Mouse (Mus musculus): ENCODE measurements around the gene Lsm4. TPM values are rescaled to one million over a fixed set of nuclear protein-coding genes. Genes with fewer than 3 reads are reported as not detected.

The Lsm4 gene
- total and polyA plus RNA-seq, 3 experiments: 143 to 240 (median 168) TPM

- TF ChIP-seq ZNF384 (IDR thresholded peaks at IDR 0.05; ENCODE audit: low read depth, low read length) (no peak), ZMIZ1 (IDR thresholded peaks at IDR 0.05; ENCODE audit: low read depth, low read length) (0 out of 2 replicates have a peak, but pooled peaks have one; percentile 36), ZC3H11A (IDR thresholded peaks at IDR 0.05; ENCODE audit: low read depth, low read length) (no peak; the same call in 1 of the 2 replicates), CTCF (conservative IDR thresholded peaks at IDR 0.05 in 1 of 2, IDR thresholded peaks at IDR 0.05 in 1 of 2; ENCODE audit: low read depth in 2 of 2, low read length in 2 of 2) (peak; percentile 90 to 100), EP300 (IDR thresholded peaks at IDR 0.05; ENCODE audit: low read length) (peak; percentile 24; the same call in 1 of the 2 replicates), POLR2A (IDR thresholded peaks at IDR 0.05; ENCODE audit: low read depth, low read length) (no peak; the same call in 1 of the 2 replicates), CHD2 (IDR thresholded peaks at IDR 0.05; ENCODE audit: low read length) (no peak; the same call in 1 of the 2 replicates), UBTF (IDR thresholded peaks at IDR 0.05; ENCODE audit: low read depth, low read length) (no peak), USF1 (IDR thresholded peaks at IDR 0.05; ENCODE audit: low read depth, low read length) (no peak), MAFK (IDR thresholded peaks at IDR 0.05; ENCODE audit: insufficient replicate concordance, low read length) (no peak), SMC3 (IDR thresholded peaks at IDR 0.05; ENCODE audit: low read depth, low read length) (peak; percentile 97), MYC (IDR thresholded peaks at IDR 0.05; ENCODE audit: low read depth, low read length) (peak; percentile 87), ELF1 (IDR thresholded peaks at IDR 0.05; ENCODE audit: low read depth, low read length) (peak; percentile 65), TBP (conservative IDR thresholded peaks at IDR 0.05; ENCODE audit: low read depth, low read length) (no peak), MAX (IDR thresholded peaks at IDR 0.05; ENCODE audit: low read length) (peak; percentile 93)
Measured at GRCm38 (mm10) chr8:70629574-70630531, 43.2 kb upstream of the Lsm4 start (continued).

DNA sequence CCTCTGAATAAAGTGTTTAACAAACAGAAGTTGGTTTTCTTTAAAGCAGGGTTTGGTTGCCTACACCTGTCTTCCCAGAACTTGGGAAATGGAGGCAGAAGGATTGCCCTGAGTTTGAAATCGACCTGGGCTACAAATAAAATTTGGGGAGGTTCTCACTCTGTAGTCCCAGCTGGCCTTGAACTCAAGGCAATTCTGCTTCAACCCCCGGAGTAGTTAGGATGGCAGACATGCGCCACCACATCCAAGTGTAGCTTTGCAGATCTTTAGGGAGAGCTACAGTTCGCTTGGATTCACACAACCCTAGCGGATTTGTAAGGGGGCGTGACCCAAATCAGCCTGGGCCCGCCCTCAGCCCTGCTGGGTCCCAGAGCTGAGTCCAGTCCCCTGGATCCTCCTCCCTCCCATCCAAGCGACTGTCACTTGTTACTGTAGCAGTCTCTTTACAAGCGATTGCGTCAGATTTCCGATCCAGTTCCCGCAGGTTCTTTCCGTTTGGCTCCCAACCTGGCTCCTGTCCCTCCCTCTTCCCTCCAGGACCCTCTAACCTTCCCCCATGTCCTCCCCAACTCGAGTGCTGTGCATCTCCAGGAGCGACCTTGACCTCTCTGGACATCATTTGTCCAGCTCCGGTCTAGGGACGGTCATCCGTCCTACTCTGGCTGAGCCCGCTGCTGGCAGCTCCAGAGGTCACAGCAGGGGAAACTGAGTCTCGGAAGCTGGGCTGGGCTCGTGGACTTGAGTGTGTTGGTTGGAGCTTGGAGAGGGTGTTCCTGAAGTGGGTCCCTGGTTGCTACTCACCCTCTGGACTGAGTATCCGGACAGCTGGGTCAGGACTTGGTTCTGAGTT lies 42.3 kb upstream of the Lsm4 start:
- Histone ChIP-seq H3K79me2 (replicated peaks; ENCODE audit: control insufficient read depth, extremely low read depth, insufficient read depth, poor library complexity, severe bottlenecking) (no peaks in the 10 kb centered on the region), H3K4me2 (ENCODE audit: insufficient read depth, low read depth, poor library complexity, severe bottlenecking) (no peak overlapping the region), H3K9me3 (replicated peaks; ENCODE audit: low read length) (peaks cover 2% of the 10 kb centered on the region), H3K27ac (ENCODE audit: insufficient read depth, low read depth) (no peak overlapping the region), H3K4me1 (ENCODE audit: control insufficient read depth in 1 of 2, insufficient read depth in 2 of 2) (peaks cover 24 to 67% of the 10 kb centered on the region in 2 experiments), H3K4me3 (replicated peaks in 1 of 3; ENCODE audit: low read depth in 2 of 3, low read length in 2 of 3, poor library complexity in 1 of 3) (no peak overlapping the region), H3K27me3 (replicated peaks) (no peaks in the 10 kb centered on the region), H3K9ac (ENCODE audit: insufficient read depth, low read depth) (no peak overlapping the region), H3K36me3 (replicated peaks in 1 of 2; ENCODE audit: control insufficient read depth in 1 of 2, insufficient read depth in 1 of 2, low read length in 1 of 2) (no peaks in the 10 kb centered on the region)
- TF ChIP-seq MAX (IDR thresholded peaks at IDR 0.05; ENCODE audit: low read length) (no peak), MAZ (IDR thresholded peaks at IDR 0.05; ENCODE audit: low read depth, low read length) (0 out of 2 replicates have a peak, but pooled peaks have one; percentile 2), RCOR1 (conservative IDR thresholded peaks at IDR 0.05; ENCODE audit: low read depth, low read length) (no peak)
- in situ Hi-C loops (cut with MboI; ENCODE audit: low pct_ligation_motif_present, low pct_unique_long_range_greater_than_20kb, low sequenced_read_pairs) (no loop called here), dilution Hi-C loops (cut with MboI; ENCODE audit: extremely low pct_ligation_motif_present, extremely low pct_unique_long_range_greater_than_20kb, low sequenced_read_pairs) (no loop called here)
- DNase-seq (ENCODE audit: extremely low read depth): no peak
